ENCODE assay signal across 1 mouse cellular context in genomic region chr5:73322684-73323083, GRCm38 (mm10). TPM values are rescaled to one million over a fixed set of nuclear protein-coding genes. Genes with fewer than 3 reads are reported as not detected.
"Had no signal": no experiment of that assay in that cellular context is flagged by ENCODE, and none has a peak within 500 bp of the region (broad histone marks: within the 10 kb centered on the region; RNA-seq: fewer than 3 reads in every experiment).

No protein-coding gene starts in this region.

RNA-seq across cellular contexts. Expression of gene Ociad2, which starts 18.1 kb away (rescaled TPM):
- total RNA-seq: monocyte, adult 5-6 weeks had no signal
